Mouse (Mus musculus): ENCODE data around the gene Olfr767. TPM values are rescaled to one million over a fixed set of nuclear protein-coding genes. Genes with fewer than 3 reads are reported as not detected.
"Not testable (repeated sequence)": the region's sequence is repeated elsewhere in the genome, so short reads cannot be mapped to it uniquely, and the experiment has no call there.

Olfr767 gene
- polyA plus RNA-seq (2012; rRNA removed): not detected in 2 replicates

DNA sequence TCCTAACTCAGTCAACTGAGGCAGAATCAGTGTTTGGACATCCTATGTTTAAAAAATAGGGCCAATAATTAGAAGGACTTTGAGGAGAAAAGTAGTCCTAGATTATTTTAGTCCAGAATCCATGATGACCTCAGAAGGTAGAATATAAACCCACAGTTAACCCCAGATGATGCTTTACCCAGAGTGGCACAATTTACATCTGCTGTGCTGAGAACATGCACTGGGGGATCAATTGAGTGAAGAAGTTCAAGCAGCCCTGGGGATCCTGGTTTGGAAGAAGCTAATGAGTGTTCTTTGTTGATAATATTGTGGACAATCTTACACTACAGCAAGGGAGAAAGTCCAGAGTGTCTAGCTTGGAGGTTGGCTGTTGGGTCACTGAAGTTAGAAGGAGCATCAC, at the start of gene Olfr767:
Gene Olfr767, minus strand, starts transcription at position 101 of the 400 bp plus-strand sequence.
- not testable (repeated sequence) for DNase-seq; H3K4me1 ChIP-seq (ENCODE audit: control insufficient read depth, insufficient read depth, low read length); H3K4me3 ChIP-seq (replicated peaks; ENCODE audit: extremely low read depth, low read depth, low read length)

DNA sequence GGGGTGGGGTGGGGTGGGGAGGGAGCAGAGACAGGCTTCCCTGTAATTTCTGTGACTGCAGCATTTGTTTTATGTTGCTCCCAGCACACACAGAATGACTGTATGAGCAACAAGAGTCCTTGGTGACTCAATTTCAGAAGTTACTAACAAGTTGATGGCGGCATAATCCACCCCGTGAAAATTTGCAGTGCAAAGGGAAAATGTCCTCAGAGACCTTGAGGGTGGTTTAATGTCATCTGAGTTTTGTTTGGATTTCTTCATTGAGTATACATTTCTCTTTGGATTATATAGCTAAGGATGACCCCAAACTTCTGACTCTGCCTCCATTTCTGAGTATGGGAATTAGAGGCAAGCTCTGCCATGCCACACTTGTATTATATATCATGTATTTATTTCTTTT, 35.1 kb upstream of the Olfr767 start, which contains the start of gene Olfr769:
Gene Olfr769, minus strand, starts transcription at position 101 of the 400 bp plus-strand sequence.
- Histone ChIP-seq H3K4me1 (ENCODE audit: control insufficient read depth, insufficient read depth, low read length) (no peaks in the 10 kb centered on the region), H3K4me3 (replicated peaks; ENCODE audit: extremely low read depth, low read depth, low read length) (no peak within 1 kb of the TSS)
- DNase-seq: no peak
- WGBS: 70% methylated on average over 2 of the region's 2 CpGs
- TF ChIP-seq POLR2A (IDR thresholded peaks at IDR 0.05; ENCODE audit: borderline replicate concordance, extremely low read depth, low read depth, low read length): no peak
- no peak for TF ChIP-seq CTCF (IDR thresholded peaks at IDR 0.05; ENCODE audit: insufficient read depth, low read length)

DNA sequence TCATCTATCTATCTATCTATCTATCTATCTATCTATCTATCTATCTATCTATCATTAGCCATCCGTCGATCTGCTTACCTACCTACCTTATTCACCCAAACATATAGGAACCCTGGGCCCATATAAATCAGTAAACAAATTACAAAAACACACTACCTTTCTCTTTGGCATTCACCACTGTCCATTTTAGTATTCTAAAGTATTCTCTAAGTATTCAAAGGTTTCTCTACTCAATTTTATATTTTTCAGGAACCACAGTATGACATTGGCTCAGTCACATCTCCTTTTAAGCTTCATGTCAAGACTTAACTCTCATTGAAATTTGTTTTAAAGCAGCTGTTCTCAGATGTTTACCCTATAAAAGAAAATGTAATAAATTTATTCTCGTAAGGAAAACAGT, 32.4 kb upstream of the Olfr767 start:
- no peak overlapping the region for H3K4me3 ChIP-seq (replicated peaks; ENCODE audit: extremely low read depth, low read depth, low read length)
- TF ChIP-seq POLR2A (IDR thresholded peaks at IDR 0.05; ENCODE audit: borderline replicate concordance, extremely low read depth, low read depth, low read length): no peak
- no peak for TF ChIP-seq CTCF (IDR thresholded peaks at IDR 0.05; ENCODE audit: insufficient read depth, low read length)
- H3K4me1 ChIP-seq (ENCODE audit: control insufficient read depth, insufficient read depth, low read length): no peaks in the 10 kb centered on the region
- WGBS: 88% methylated on average over 3 of the region's 3 CpGs
- no peak for DNase-seq

DNA sequence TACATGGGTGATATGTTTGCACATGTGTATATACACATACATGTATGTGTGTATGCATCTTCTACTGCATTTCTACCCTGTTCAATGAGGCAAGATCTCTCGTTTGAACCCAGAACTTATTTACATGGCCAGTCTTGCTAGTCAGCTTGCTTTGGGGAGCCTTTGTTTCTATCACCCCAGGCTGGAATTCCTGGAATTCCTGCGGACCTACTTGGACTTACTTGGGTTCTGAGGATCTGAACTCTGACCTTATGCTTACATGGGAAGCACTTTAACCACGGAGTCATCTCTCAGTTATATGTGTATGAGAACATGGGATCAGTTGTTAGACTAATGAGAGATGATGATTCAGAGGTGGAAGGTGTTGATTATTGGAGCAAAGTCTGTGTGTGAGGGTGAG, 18.5 kb upstream of the Olfr767 start:
- Histone ChIP-seq H3K4me1 (ENCODE audit: control insufficient read depth, insufficient read depth, low read length) (no peaks in the 10 kb centered on the region), H3K4me3 (replicated peaks; ENCODE audit: extremely low read depth, low read depth, low read length) (no peak overlapping the region)
- no peak for DNase-seq
- TF ChIP-seq CTCF (IDR thresholded peaks at IDR 0.05; ENCODE audit: insufficient read depth, low read length): no peak
- no peak for TF ChIP-seq POLR2A (IDR thresholded peaks at IDR 0.05; ENCODE audit: borderline replicate concordance, extremely low read depth, low read depth, low read length)
- WGBS: 33% methylated on average over 3 of the region's 3 CpGs

DNA sequence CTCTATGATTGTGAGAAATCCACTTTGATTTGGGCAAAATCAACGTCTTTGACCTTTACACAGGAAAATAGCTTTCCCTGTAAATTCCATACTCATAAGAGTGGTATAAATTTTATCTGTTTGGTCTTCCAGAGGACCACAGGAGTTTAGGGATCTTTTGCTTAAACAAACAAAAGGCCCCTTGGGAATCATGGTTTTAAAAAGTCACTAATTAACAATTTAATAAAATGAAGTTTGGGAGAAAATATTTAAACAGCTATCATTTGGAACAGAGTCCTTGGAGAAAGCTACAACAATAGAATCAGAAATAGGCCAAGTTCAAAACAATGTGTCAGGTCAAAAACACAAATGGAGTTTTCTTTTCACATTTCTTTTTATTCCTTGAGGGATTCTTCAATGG, 16.6 kb upstream of the Olfr767 start, which contains the start of gene Olfr768:
Gene Olfr768, minus strand, starts transcription at position 101 of the 400 bp plus-strand sequence.
- 46% methylated on average over 1 of the region's 1 CpGs for WGBS
- no peak for DNase-seq
- no peak within 1 kb of the TSS for H3K4me3 ChIP-seq (replicated peaks; ENCODE audit: extremely low read depth, low read depth, low read length)
- no peaks in the 10 kb centered on the region for H3K4me1 ChIP-seq (ENCODE audit: control insufficient read depth, insufficient read depth, low read length)
- TF ChIP-seq POLR2A (IDR thresholded peaks at IDR 0.05; ENCODE audit: borderline replicate concordance, extremely low read depth, low read depth, low read length) (no peak), CTCF (IDR thresholded peaks at IDR 0.05; ENCODE audit: insufficient read depth, low read length) (no peak)

- 79% methylated on average over 2 of the region's 2 CpGs for WGBS
- DNase-seq: no peak
- TF ChIP-seq CTCF (IDR thresholded peaks at IDR 0.05; ENCODE audit: insufficient read depth, low read length) (no peak), POLR2A (IDR thresholded peaks at IDR 0.05; ENCODE audit: borderline replicate concordance, extremely low read depth, low read depth, low read length) (no peak)
- no peak within 1 kb of the TSS for H3K4me3 ChIP-seq (replicated peaks; ENCODE audit: extremely low read depth, low read depth, low read length)
- H3K4me1 ChIP-seq (ENCODE audit: control insufficient read depth, insufficient read depth, low read length): no peaks in the 10 kb centered on the region
Observed at GRCm38 (mm10) chr10:129068877-129069276, 13.8 kb downstream of the Olfr767 start, which contains the start of gene Olfr766-ps1. Gene Olfr766-ps1 (minus strand): TSS chr10:129068977.

GRCm38 (mm10) chr10:129049898-129050297, 32.8 kb downstream of the Olfr767 start, which contains the start of gene Olfr765:
Gene Olfr765 (minus strand): TSS chr10:129049998.
- not testable (repeated sequence) for H3K4me3 ChIP-seq (replicated peaks; ENCODE audit: extremely low read depth, low read depth, low read length); DNase-seq; H3K4me1 ChIP-seq (ENCODE audit: control insufficient read depth, insufficient read depth, low read length)

DNA sequence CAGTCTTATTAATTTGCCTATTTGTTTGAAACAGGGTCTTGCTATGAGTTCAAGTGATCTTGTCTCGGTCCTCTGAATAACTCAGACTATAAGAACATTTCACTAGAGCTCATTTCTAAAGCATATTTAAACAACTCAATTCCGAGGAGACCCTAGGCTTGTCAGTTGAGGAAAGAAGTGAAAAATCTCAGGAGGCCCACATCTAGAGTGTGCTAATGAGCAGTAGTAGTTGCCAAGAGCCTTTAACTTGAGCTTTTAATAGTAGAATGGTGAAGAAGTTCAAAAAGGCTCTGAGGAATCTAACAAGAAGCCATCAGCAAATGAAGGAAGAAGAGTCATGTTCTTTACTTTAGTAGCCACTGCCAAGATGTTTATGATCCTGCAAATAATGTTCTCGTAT, 42.9 kb downstream of the Olfr767 start, which contains the start of gene Olfr764-ps1:
Gene Olfr764-ps1, minus strand, starts transcription at position 101 of the 400 bp plus-strand sequence.
- no peak within 1 kb of the TSS for H3K4me3 ChIP-seq (replicated peaks; ENCODE audit: extremely low read depth, low read depth, low read length)
- WGBS: 71% methylated on average over 3 of the region's 3 CpGs
- TF ChIP-seq CTCF (IDR thresholded peaks at IDR 0.05; ENCODE audit: insufficient read depth, low read length): no peak
- TF ChIP-seq POLR2A (IDR thresholded peaks at IDR 0.05; ENCODE audit: borderline replicate concordance, extremely low read depth, low read depth, low read length): no peak
- no peaks in the 10 kb centered on the region for H3K4me1 ChIP-seq (ENCODE audit: control insufficient read depth, insufficient read depth, low read length)
- no peak for DNase-seq

GRCm38 (mm10) chr10:129028343-129028742, 54.4 kb downstream of the Olfr767 start:
- WGBS: 80% methylated on average over 2 of the region's 2 CpGs
- TF ChIP-seq CTCF (IDR thresholded peaks at IDR 0.05; ENCODE audit: insufficient read depth, low read length): no peak
- no peak for TF ChIP-seq POLR2A (IDR thresholded peaks at IDR 0.05; ENCODE audit: borderline replicate concordance, extremely low read depth, low read depth, low read length)
- Histone ChIP-seq H3K4me3 (replicated peaks; ENCODE audit: extremely low read depth, low read depth, low read length) (no peak overlapping the region), H3K4me1 (ENCODE audit: control insufficient read depth, insufficient read depth, low read length) (no peaks in the 10 kb centered on the region)
- DNase-seq: no peak

DNA sequence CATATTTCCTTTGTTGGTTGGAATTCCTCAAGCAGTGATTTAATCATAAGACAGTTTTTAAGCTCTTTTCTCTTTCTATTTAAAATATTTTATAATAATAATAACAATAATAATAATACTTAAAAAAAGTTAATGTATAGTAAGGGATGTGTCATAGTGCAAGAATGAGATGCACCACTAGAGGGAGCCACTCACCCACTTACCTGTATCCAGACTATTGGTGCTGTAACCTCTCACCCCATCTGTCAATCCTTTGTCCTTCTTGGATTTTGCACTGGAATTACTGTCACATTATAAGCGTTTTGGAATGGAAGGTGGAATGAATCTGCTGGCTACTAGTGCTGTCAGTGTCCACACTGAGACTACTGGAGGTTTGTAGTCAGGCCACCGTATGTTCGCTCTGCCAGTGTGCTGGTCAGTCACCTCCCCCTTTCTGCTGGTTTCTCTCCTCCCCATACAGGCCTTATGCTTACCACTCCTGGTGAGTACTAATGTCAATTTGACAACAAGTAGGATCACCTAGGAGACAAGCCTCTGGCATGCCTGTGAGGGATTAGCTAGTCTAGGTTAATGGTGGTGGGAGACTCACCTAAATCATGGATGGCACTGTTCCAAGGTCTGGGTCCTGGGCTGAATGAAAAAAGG, 56.6 kb downstream of the Olfr767 start:
- 59% methylated on average over 3 of the region's 3 CpGs for WGBS
- peak; percentile 9 for DNase-seq
- Histone ChIP-seq H3K4me1 (ENCODE audit: control insufficient read depth, insufficient read depth, low read length) (no peaks in the 10 kb centered on the region), H3K4me3 (replicated peaks; ENCODE audit: extremely low read depth, low read depth, low read length) (no peak overlapping the region)
- TF ChIP-seq CTCF (IDR thresholded peaks at IDR 0.05; ENCODE audit: insufficient read depth, low read length) (peak; percentile 13; the same call in 1 of the 2 replicates), POLR2A (IDR thresholded peaks at IDR 0.05; ENCODE audit: borderline replicate concordance, extremely low read depth, low read depth, low read length) (no peak)

Other genes starting within 250 kb of the Olfr767 start
- 0.45 and 0.99 TPM in 2 replicates for gene Gdf11, start 191.2 kb downstream of the Olfr767 start, polyA plus RNA-seq (2012; rRNA removed)
- gene Cd63, start 181.9 kb downstream of the Olfr767 start, polyA plus RNA-seq (2012; rRNA removed): 110 and 132 TPM in 2 replicates
- 20.1 and 20.3 TPM in 2 replicates for gene Rdh5, start 160.0 kb downstream of the Olfr767 start, polyA plus RNA-seq (2012; rRNA removed)
- gene Bloc1s1, start 158.9 kb downstream of the Olfr767 start, polyA plus RNA-seq (2012; rRNA removed): 171 and 192 TPM in 2 replicates
- 31.5 and 37.6 TPM in 2 replicates for gene Itga7, start 149.1 kb downstream of the Olfr767 start, polyA plus RNA-seq (2012; rRNA removed)
- 0.66 and 0.77 TPM in 2 replicates for gene Mettl7b, start 121.9 kb downstream of the Olfr767 start, polyA plus RNA-seq (2012; rRNA removed)
- gene Olfr9, start 93.5 kb downstream of the Olfr767 start, polyA plus RNA-seq (2012; rRNA removed): not detected in 2 replicates
- not detected in 2 replicates for gene Olfr763, start 72.1 kb downstream of the Olfr767 start, polyA plus RNA-seq (2012; rRNA removed)
- not detected in 2 replicates for gene Olfr764-ps1, start 43.0 kb downstream of the Olfr767 start, polyA plus RNA-seq (2012; rRNA removed)
- not detected in 2 replicates for gene Olfr765, start 32.9 kb downstream of the Olfr767 start, polyA plus RNA-seq (2012; rRNA removed)
- gene Olfr766-ps1, start 13.9 kb downstream of the Olfr767 start, polyA plus RNA-seq (2012; rRNA removed): not detected in 2 replicates
- gene Olfr768, start 16.5 kb upstream of the Olfr767 start, polyA plus RNA-seq (2012; rRNA removed): not detected in 2 replicates
- not detected in 2 replicates for gene Olfr769, start 35.0 kb upstream of the Olfr767 start, polyA plus RNA-seq (2012; rRNA removed)
- gene Olfr770, start 56.1 kb upstream of the Olfr767 start, polyA plus RNA-seq (2012; rRNA removed): not detected in 2 replicates
- gene Olfr771, start 81.8 kb upstream of the Olfr767 start, polyA plus RNA-seq (2012; rRNA removed): not detected in 2 replicates
- not detected in 2 replicates for gene Olfr772, start 95.0 kb upstream of the Olfr767 start, polyA plus RNA-seq (2012; rRNA removed)
- gene Olfr773, start 104.5 kb upstream of the Olfr767 start, polyA plus RNA-seq (2012; rRNA removed): not detected in 2 replicates
- not detected in 2 replicates for gene Olfr774, start 153.3 kb upstream of the Olfr767 start, polyA plus RNA-seq (2012; rRNA removed)
- not detected in 2 replicates for gene Olfr775, start 165.5 kb upstream of the Olfr767 start, polyA plus RNA-seq (2012; rRNA removed)
- gene Olfr776, start 176.2 kb upstream of the Olfr767 start, polyA plus RNA-seq (2012; rRNA removed): not detected in 2 replicates
- not detected in 2 replicates for gene Olfr777, start 188.6 kb upstream of the Olfr767 start, polyA plus RNA-seq (2012; rRNA removed)
- not detected in 2 replicates for gene Olfr780, start 235.2 kb upstream of the Olfr767 start, polyA plus RNA-seq (2012; rRNA removed)
- gene Olfr781, start 245.9 kb upstream of the Olfr767 start, polyA plus RNA-seq (2012; rRNA removed): not detected in 2 replicates